Mouse (Mus musculus): ENCODE data around the gene Shisa7. TPM values are rescaled to one million over a fixed set of nuclear protein-coding genes. Genes with fewer than 3 reads are reported as not detected.

The Shisa7 gene
- polyA plus RNA-seq, 1 experiment from 2014 or later = 1.8 TPM

- Histone ChIP-seq H3K27me3 (ENCODE audit: insufficient read depth, poor library complexity, severe bottlenecking) (peaks cover 43% of the 10 kb centered on the region), H3K4me1 (replicated peaks) (peaks cover 17% of the 10 kb centered on the region), H3K36me3 (peaks cover 2% of the 10 kb centered on the region), H3K4me3 (peak overlapping the region; percentile 62), H3K9me3 (no peaks in the 10 kb centered on the region), H3K27ac (peak overlapping the region; percentile 91)
- peak; percentile 82 for DNase-seq (ENCODE audit: low spot score)
- 2% methylated on average over 64 of the region's 64 CpGs for WGBS
Measured at GRCm38 (mm10) chr7:4788499-4789435, 55.7 kb downstream of the Shisa7 start.

GRCm38 (mm10) chr7:4783667-4784268 is 60.7 kb downstream of the Shisa7 start:
- H3K27ac ChIP-seq = no peak overlapping the region
- H3K36me3 ChIP-seq = no peaks in the 10 kb centered on the region
- peaks cover 59% of the 10 kb centered on the region for H3K27me3 ChIP-seq (ENCODE audit: insufficient read depth, poor library complexity, severe bottlenecking)
- no peak overlapping the region for H3K4me3 ChIP-seq
- peaks cover 19% of the 10 kb centered on the region for H3K4me1 ChIP-seq (replicated peaks)
- DNase-seq (ENCODE audit: low spot score) = no peak
- 0 out of 2 replicates have a peak, but pooled peaks cover 3% of the 10 kb centered on the region for H3K9me3 ChIP-seq
- WGBS = 81% methylated on average over 14 of the region's 14 CpGs

- Histone ChIP-seq H3K36me3 (no peaks in the 10 kb centered on the region), H3K27me3 (ENCODE audit: insufficient read depth, poor library complexity, severe bottlenecking) (peaks cover 59% of the 10 kb centered on the region), H3K4me1 (replicated peaks) (peaks cover 20% of the 10 kb centered on the region), H3K27ac (0 out of 2 replicates have a peak within 1 kb of the TSS, but pooled peaks have one; percentile 12), H3K9me3 (0 out of 2 replicates have a peak, but pooled peaks cover 6% of the 10 kb centered on the region), H3K4me3 (no peak within 1 kb of the TSS)
- 78% methylated on average over 2 of the region's 2 CpGs for WGBS
- DNase-seq (ENCODE audit: low spot score) = no peak
Measured at GRCm38 (mm10) chr7:4782759-4783158, 61.7 kb downstream of the Shisa7 start, which contains the start of the genes Il11 and Tmem190. Il11 (minus strand) TSS chr7:4782859. Tmem190 (plus strand) TSS chr7:4782937.

- H3K36me3 ChIP-seq = no peaks in the 10 kb centered on the region
- 0 out of 2 replicates have a peak, but pooled peaks cover 6% of the 10 kb centered on the region for H3K9me3 ChIP-seq
- H3K27ac ChIP-seq = no peak overlapping the region
- peaks cover 59% of the 10 kb centered on the region for H3K27me3 ChIP-seq (ENCODE audit: insufficient read depth, poor library complexity, severe bottlenecking)
- 43% methylated on average over 3 of the region's 3 CpGs for WGBS
- H3K4me3 ChIP-seq = no peak overlapping the region
- peaks cover 26% of the 10 kb centered on the region for H3K4me1 ChIP-seq (replicated peaks)
- no peak for DNase-seq (ENCODE audit: low spot score)
Measured at GRCm38 (mm10) chr7:4782130-4782529, 62.4 kb downstream of the Shisa7 start.

- Histone ChIP-seq H3K4me3 (no peak overlapping the region), H3K4me1 (replicated peaks) (peaks cover 33% of the 10 kb centered on the region), H3K27ac (no peak overlapping the region), H3K9me3 (0 out of 2 replicates have a peak, but pooled peaks cover 6% of the 10 kb centered on the region), H3K36me3 (no peaks in the 10 kb centered on the region), H3K27me3 (ENCODE audit: insufficient read depth, poor library complexity, severe bottlenecking) (peaks cover 74% of the 10 kb centered on the region)
- WGBS = 53% methylated on average over 5 of the region's 5 CpGs
- no peak for DNase-seq (ENCODE audit: low spot score)
Measured at GRCm38 (mm10) chr7:4779921-4780320, 64.6 kb downstream of the Shisa7 start.

- Histone ChIP-seq H3K4me1 (replicated peaks) (peaks cover 33% of the 10 kb centered on the region), H3K27me3 (ENCODE audit: insufficient read depth, poor library complexity, severe bottlenecking) (peaks cover 84% of the 10 kb centered on the region), H3K27ac (peak overlapping the region; percentile 59), H3K4me3 (peak overlapping the region; percentile 44), H3K9me3 (0 out of 2 replicates have a peak, but pooled peaks cover 6% of the 10 kb centered on the region), H3K36me3 (no peaks in the 10 kb centered on the region)
- WGBS = 3% methylated on average over 20 of the region's 20 CpGs
- no peak for DNase-seq (ENCODE audit: low spot score)
Measured at GRCm38 (mm10) chr7:4777851-4778637, 66.5 kb downstream of the Shisa7 start.

GRCm38 (mm10) chr7:4776861-4777830 is 67.3 kb downstream of the Shisa7 start:
- WGBS = 1% methylated on average over 55 of the region's 56 CpGs
- Histone ChIP-seq H3K4me3 (peak overlapping the region; percentile 44), H3K27ac (peak overlapping the region; percentile 59), H3K4me1 (replicated peaks) (peaks cover 33% of the 10 kb centered on the region), H3K9me3 (0 out of 2 replicates have a peak, but pooled peaks cover 6% of the 10 kb centered on the region), H3K27me3 (ENCODE audit: insufficient read depth, poor library complexity, severe bottlenecking) (peaks cover 77% of the 10 kb centered on the region), H3K36me3 (no peaks in the 10 kb centered on the region)
- peak; percentile 87 for DNase-seq (ENCODE audit: low spot score)

GRCm38 (mm10) chr7:4776131-4776530 is 68.4 kb downstream of the Shisa7 start:
- Histone ChIP-seq H3K27me3 (ENCODE audit: insufficient read depth, poor library complexity, severe bottlenecking) (peaks cover 72% of the 10 kb centered on the region), H3K9me3 (0 out of 2 replicates have a peak, but pooled peaks cover 6% of the 10 kb centered on the region)
- 53% methylated on average over 10 of the region's 10 CpGs for WGBS

More at GRCm38 (mm10) chr7:4776131-4776530, 68.4 kb downstream of the Shisa7 start:
- Histone ChIP-seq H3K27ac (no peak overlapping the region), H3K4me1 (replicated peaks) (peaks cover 28% of the 10 kb centered on the region), H3K36me3 (no peaks in the 10 kb centered on the region), H3K4me3 (no peak overlapping the region)
- DNase-seq (ENCODE audit: low spot score) = no peak

Other genes starting within 250 kb of the Shisa7 start
- gene Ptprh, start 240.7 kb downstream of the Shisa7 start, polyA plus RNA-seq (2016; fragmentation: Nextera tagmentation; extraction: Ambion mirVana) = not detected in 2 replicates
- gene Tmem86b, start 213.3 kb downstream of the Shisa7 start, polyA plus RNA-seq (2016; fragmentation: Nextera tagmentation; extraction: Ambion mirVana) = 2.1 and 2.2 TPM in 2 replicates
- gene Ppp6r1, start 185.7 kb downstream of the Shisa7 start, polyA plus RNA-seq (2016; fragmentation: Nextera tagmentation; extraction: Ambion mirVana) = 9.4 and 11.5 TPM in 2 replicates
- gene Hspbp1, start 159.6 kb downstream of the Shisa7 start, polyA plus RNA-seq (2016; fragmentation: Nextera tagmentation; extraction: Ambion mirVana) = 131 and 139 TPM in 2 replicates
- gene Brsk1, start 154.1 kb downstream of the Shisa7 start, polyA plus RNA-seq (2016; fragmentation: Nextera tagmentation; extraction: Ambion mirVana) = 1.7 and 2.8 TPM in 2 replicates
- gene Tmem150b, start 119.4 kb downstream of the Shisa7 start, polyA plus RNA-seq (2016; fragmentation: Nextera tagmentation; extraction: Ambion mirVana) = 0.14 and 0.17 TPM in 2 replicates
- 94.8 and 106 TPM in 2 replicates for gene Kmt5c, start 104.6 kb downstream of the Shisa7 start, polyA plus RNA-seq (2016; fragmentation: Nextera tagmentation; extraction: Ambion mirVana)
- 40.8 and 46.1 TPM in 2 replicates for gene Cox6b2, start 91.6 kb downstream of the Shisa7 start, polyA plus RNA-seq (2016; fragmentation: Nextera tagmentation; extraction: Ambion mirVana)
- not detected in 2 replicates for gene Fam71e2, start 73.4 kb downstream of the Shisa7 start, polyA plus RNA-seq (2016; fragmentation: Nextera tagmentation; extraction: Ambion mirVana)
- gene Il11, start 61.8 kb downstream of the Shisa7 start, polyA plus RNA-seq (2016; fragmentation: Nextera tagmentation; extraction: Ambion mirVana) = 0.44 and 0.96 TPM in 2 replicates
- gene Tmem190, start 61.8 kb downstream of the Shisa7 start, polyA plus RNA-seq (2016; fragmentation: Nextera tagmentation; extraction: Ambion mirVana) = 0.30 TPM in 1 of 2 replicates, not detected in the other
- 2.6 and 4.3 TPM in 2 replicates for gene Tmem238, start 55.0 kb downstream of the Shisa7 start, polyA plus RNA-seq (2016; fragmentation: Nextera tagmentation; extraction: Ambion mirVana)
- 378 and 382 TPM in 2 replicates for gene Rpl28, start 51.8 kb downstream of the Shisa7 start, polyA plus RNA-seq (2016; fragmentation: Nextera tagmentation; extraction: Ambion mirVana)
- 414 and 452 TPM in 2 replicates for gene Ube2s, start 32.1 kb downstream of the Shisa7 start, polyA plus RNA-seq (2016; fragmentation: Nextera tagmentation; extraction: Ambion mirVana)
- gene Isoc2b, start 25.6 kb upstream of the Shisa7 start, polyA plus RNA-seq (2016; fragmentation: Nextera tagmentation; extraction: Ambion mirVana) = 2.6 and 3.3 TPM in 2 replicates
- 0.73 and 0.82 TPM in 2 replicates for gene Isoc2a, start 32.5 kb upstream of the Shisa7 start, polyA plus RNA-seq (2016; fragmentation: Nextera tagmentation; extraction: Ambion mirVana)
- gene Gm36210, start 61.8 kb upstream of the Shisa7 start, polyA plus RNA-seq (2016; fragmentation: Nextera tagmentation; extraction: Ambion mirVana) = not detected in 2 replicates
- gene Zfp628, start 70.5 kb upstream of the Shisa7 start, polyA plus RNA-seq (2016; fragmentation: Nextera tagmentation; extraction: Ambion mirVana) = 5.3 and 6.5 TPM in 2 replicates
- gene Nat14, start 77.3 kb upstream of the Shisa7 start, polyA plus RNA-seq (2016; fragmentation: Nextera tagmentation; extraction: Ambion mirVana) = 5.2 and 9.6 TPM in 2 replicates
- gene Ssc5d, start 81.1 kb upstream of the Shisa7 start, polyA plus RNA-seq (2016; fragmentation: Nextera tagmentation; extraction: Ambion mirVana) = 1.0 and 1.7 TPM in 2 replicates
- gene Sbk2, start 119.7 kb upstream of the Shisa7 start, polyA plus RNA-seq (2016; fragmentation: Nextera tagmentation; extraction: Ambion mirVana) = not detected in 2 replicates
- gene Sbk3, start 126.5 kb upstream of the Shisa7 start, polyA plus RNA-seq (2016; fragmentation: Nextera tagmentation; extraction: Ambion mirVana) = 0.10 TPM in 1 of 2 replicates, not detected in the other
- gene Zfp579, start 151.5 kb upstream of the Shisa7 start, polyA plus RNA-seq (2016; fragmentation: Nextera tagmentation; extraction: Ambion mirVana) = 31.8 and 43.1 TPM in 2 replicates
- gene Zfp524, start 169.7 kb upstream of the Shisa7 start, polyA plus RNA-seq (2016; fragmentation: Nextera tagmentation; extraction: Ambion mirVana) = 9.7 and 9.9 TPM in 2 replicates
- 55.2 and 65.1 TPM in 2 replicates for gene Fiz1, start 170.0 kb upstream of the Shisa7 start, polyA plus RNA-seq (2016; fragmentation: Nextera tagmentation; extraction: Ambion mirVana)
- 0.46 TPM in 1 of 2 replicates, not detected in the other for gene Gm44973, start 170.8 kb upstream of the Shisa7 start, polyA plus RNA-seq (2016; fragmentation: Nextera tagmentation; extraction: Ambion mirVana)
- 6.5 and 9.0 TPM in 2 replicates for gene Zfp865, start 175.7 kb upstream of the Shisa7 start, polyA plus RNA-seq (2016; fragmentation: Nextera tagmentation; extraction: Ambion mirVana)
- gene Ccdc106, start 175.9 kb upstream of the Shisa7 start, polyA plus RNA-seq (2016; fragmentation: Nextera tagmentation; extraction: Ambion mirVana) = 5.4 and 7.9 TPM in 2 replicates
- 0.34 TPM in 1 of 2 replicates, not detected in the other for gene 4632433K11Rik, start 189.4 kb upstream of the Shisa7 start, polyA plus RNA-seq (2016; fragmentation: Nextera tagmentation; extraction: Ambion mirVana)
- gene Zfp784, start 193.8 kb upstream of the Shisa7 start, polyA plus RNA-seq (2016; fragmentation: Nextera tagmentation; extraction: Ambion mirVana) = 3.3 and 3.9 TPM in 2 replicates
- gene Zfp580, start 206.8 kb upstream of the Shisa7 start, polyA plus RNA-seq (2016; fragmentation: Nextera tagmentation; extraction: Ambion mirVana) = 37.7 and 53.4 TPM in 2 replicates
- gene U2af2, start 217.4 kb upstream of the Shisa7 start, polyA plus RNA-seq (2016; fragmentation: Nextera tagmentation; extraction: Ambion mirVana) = 179 and 180 TPM in 2 replicates
- gene Epn1, start 235.5 kb upstream of the Shisa7 start, polyA plus RNA-seq (2016; fragmentation: Nextera tagmentation; extraction: Ambion mirVana) = 61.3 and 76.8 TPM in 2 replicates

Data from hindbrain, embryonic 10.5 days (tissue).